Mouse (Mus musculus) adipocyte (in vitro differentiated cells): ENCODE measurements around the gene Fam19a3.

Experiments
- DNase-seq: peaks from one replicate; pipeline ENCODE4 v3.0.0-alpha.2; 2016; ENCODE audit warnings: low spot score

Gene Fam19a3

GRCm38 (mm10) chr3:104792360-104793270, 11.0 kb upstream of the Fam19a3 start:
- no peak for DNase-seq

- no peak for DNase-seq
Measured at GRCm38 (mm10) chr3:104791671-104792070, 10.0 kb upstream of the Fam19a3 start.

DNA sequence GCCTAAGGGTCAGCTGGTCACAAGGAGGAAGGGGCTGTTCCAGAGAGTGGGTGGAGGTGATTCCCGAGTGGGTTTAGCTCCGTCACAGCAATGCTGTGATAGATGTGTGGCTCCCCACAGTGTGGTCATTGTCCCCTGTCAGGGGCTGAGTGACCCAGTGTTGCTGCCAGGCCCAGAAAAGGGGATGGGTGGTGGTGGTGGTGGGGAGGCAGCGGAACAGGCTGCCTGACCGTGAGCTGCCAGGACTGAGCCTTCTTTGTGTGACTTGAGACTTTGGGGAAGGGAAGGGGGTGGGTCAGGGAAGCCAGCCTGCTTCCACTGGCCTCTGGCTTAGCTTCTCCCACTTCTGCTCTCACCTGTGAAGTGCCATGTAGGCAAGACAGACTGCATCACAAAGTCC, 9.4 kb upstream of the Fam19a3 start:
- no peak for DNase-seq

- DNase-seq = peak; percentile 75
Measured at GRCm38 (mm10) chr3:104790401-104790937, 8.8 kb upstream of the Fam19a3 start.

GRCm38 (mm10) chr3:104789822-104790221, 8.2 kb upstream of the Fam19a3 start:
- DNase-seq = peak; percentile 88

DNA sequence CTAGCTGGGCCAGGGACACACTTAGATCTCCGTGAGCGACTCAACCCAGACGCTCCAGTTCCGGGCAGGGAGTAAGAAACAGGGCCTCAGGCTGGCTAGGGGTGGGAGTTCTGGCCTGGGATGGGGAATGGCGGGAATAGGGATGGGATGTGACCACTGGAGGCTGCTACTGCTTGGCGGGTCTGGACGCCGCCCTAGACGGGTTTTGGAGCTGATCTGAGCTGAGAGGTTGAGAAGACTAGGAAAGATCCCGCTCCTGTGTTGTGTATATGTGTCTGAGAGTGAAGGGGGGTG, 7.6 kb upstream of the Fam19a3 start:
- DNase-seq = no peak

- peak; percentile 88 for DNase-seq
Measured at GRCm38 (mm10) chr3:104788561-104789311, 7.1 kb upstream of the Fam19a3 start.

GRCm38 (mm10) chr3:104788075-104788474, 6.4 kb upstream of the Fam19a3 start, which contains the start of gene Rhoc:
Gene Rhoc, plus strand, starts transcription at chr3:104788375.
- no peak for DNase-seq

DNA sequence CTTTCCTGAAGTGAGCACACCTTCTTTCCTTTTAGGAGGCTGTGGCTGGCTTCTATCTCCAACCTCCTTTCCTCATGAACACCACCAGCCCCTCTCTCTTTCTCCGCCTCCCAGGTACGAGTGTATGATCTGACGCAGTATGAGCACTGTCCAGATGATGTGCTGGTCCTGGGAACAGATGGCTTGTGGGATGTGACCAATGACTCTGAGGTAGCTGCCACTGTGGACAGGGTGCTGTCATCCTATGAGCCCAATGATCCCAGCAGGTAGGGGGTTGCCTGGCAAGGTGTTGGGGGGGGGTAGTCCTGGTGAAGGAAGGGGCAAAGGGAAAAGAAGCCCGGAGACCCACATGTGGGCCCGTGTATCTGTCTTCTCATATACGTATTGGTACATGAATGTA, 3.6 kb upstream of the Fam19a3 start:
- DNase-seq = no peak

DNA sequence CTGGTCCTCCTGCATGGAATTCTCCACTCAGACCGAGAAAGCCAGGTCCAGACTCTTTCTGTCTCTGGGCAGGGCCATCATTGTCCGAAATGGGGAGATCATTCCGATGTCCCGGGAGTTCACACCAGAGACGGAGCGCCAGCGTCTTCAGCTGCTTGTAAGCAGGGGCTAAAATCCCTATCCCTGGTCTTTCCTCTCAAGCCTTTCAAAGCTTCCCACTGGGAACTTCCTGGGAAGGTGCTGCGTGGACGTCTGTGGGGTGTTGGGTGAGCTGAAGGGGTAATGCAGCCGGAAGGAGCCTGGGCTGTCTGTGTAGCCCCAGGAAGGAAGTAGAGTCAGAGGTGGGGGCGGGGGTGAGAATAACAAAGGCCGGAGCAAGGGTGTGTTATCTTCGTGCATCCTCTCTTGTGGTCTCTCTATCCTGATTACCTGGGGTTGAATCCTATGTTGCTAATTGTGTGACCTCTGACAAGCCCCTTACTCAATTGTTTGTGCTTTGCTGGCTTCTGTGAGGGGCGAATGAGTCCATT, 2.4 kb upstream of the Fam19a3 start:
- DNase-seq = no peak

DNA sequence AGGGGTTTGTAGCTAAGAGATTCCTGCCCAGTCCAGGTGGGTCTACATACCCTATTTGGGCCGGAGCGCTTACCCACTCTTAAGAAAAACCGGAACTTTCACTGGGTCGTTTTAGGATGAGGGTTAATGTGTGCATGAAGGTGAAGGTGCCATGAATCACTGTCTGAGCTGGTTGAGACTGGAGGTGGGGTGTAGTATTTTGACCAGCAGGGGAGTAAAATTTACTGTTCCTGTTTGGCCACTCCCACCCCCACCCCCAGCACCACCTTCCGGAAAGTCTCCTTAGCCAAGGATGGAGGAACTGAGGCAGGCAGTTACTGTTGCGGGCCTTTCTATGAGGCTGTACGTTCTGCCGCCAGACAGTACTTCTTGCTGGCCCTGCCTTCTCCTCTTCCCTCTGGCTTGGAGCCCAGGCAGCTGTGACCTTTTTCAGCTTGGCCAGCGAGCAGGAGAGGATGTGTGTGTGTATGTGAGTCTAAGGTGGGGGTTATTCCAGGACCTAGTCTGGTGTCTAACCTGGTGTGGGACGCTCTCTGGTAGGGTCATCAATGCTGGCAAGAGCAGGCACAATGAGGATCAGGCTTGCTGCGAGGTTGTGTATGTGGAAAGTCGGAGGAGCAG, 531 bp upstream of the Fam19a3 start:
- peak; percentile 73 for DNase-seq

DNA sequence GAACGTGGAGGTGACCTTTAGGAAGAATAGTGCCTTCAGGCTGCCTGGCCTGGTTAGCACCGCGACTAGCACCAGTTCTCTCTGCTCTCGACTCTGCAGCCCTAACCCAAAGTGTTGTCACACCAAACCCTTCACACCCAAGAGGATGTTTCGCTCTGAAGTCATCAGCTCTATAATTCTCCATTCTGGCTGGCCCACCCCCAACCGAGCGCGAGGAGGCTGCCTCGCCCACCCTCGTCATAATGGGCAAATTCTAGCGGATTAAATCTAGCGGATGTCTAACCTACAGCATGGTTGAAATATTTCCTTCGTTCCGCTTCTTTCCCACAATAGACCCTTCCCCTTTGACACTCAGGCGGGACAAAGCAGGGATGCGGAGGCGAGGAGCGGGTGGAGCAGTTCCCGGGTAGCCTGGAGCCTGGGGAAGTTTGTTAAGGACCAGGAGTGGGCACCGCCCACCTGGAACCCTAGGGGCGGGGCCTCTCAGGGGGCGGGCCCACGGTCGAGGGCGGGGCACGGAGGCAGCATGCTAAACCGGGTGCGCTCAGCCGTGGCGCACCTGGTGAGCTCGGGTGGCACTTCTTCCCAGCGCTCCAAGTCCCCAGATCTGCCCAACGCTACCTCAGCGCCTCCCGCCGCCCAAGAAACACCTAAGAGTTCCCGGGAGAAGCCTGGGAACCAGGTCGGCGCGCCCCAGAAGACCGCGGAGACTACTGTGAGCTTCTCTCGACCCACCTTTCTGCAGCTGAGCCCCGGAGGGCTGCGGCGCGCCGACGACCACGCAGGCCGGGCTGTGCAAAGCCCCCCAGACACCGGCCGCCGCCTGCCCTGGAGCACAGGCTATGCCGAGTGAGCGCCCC, 849 bp downstream of the Fam19a3 start, which contains the start of gene Ppm1j:
Ppm1j (plus strand) TSS at position 496 of the 860 bp plus-strand sequence.
- DNase-seq = no peak

DNA sequence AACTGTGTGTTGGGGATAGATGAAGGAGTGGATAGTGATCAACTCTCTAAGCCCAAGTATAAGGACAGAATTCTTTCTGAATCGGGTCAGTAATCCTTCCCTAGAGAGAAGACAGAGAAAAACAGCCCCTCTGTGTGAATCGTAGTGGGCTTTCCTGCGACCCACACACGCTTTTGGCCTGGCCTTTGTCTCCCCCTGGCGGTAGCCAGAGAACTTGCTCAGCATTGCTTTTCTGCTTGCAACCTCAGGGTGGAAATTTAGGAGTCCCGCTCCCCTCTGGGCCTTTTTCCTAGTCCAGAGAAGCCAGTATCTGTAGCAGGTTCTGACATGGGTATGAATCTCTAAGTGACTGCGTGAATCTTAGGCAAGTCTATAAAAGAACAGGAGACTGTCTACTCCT, 1.7 kb downstream of the Fam19a3 start:
- DNase-seq = peak; percentile 40

DNA sequence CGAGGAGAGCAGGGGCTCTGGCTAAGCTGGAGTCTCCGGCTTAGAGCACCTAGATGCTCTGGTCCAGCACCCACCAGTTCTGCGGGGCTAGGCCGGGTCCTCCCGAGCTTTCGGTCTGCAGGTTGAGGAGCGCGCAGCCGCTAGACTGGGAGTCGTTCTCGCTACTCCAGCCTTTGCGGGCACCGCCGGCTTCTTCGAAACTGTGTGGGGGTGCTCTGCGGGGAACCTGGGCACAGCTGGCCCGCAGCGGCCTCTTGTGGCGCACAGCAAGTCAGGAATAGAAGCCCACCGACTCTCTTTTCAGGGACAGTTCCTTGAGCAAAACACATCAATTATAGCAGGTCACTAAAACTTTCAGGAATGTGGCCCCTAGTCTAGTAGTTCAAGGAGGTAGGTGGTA, 4.3 kb downstream of the Fam19a3 start:
- no peak for DNase-seq

DNA sequence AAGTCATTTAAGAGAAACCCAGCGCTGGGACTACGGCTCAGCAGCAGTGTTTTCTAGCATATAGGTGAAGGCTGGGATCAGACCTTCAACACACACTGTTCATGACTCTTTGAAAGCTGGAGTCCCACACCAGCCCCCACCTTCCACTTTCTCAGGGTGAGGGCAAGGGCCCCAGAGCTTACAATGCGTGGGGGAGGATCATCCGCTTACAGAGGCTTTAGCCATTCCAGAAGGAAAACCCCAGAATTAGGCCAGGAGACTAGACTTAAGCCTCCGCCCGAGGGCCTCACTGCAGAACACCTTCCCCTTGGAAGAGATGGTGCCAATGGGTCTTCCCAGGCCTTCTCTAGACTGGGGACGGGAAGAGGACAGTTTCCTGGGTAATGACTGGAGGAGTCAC, 8.3 kb downstream of the Fam19a3 start:
- DNase-seq = no peak

- no peak for DNase-seq
Measured at GRCm38 (mm10) chr3:104771460-104771859, 10.2 kb downstream of the Fam19a3 start.

DNA sequence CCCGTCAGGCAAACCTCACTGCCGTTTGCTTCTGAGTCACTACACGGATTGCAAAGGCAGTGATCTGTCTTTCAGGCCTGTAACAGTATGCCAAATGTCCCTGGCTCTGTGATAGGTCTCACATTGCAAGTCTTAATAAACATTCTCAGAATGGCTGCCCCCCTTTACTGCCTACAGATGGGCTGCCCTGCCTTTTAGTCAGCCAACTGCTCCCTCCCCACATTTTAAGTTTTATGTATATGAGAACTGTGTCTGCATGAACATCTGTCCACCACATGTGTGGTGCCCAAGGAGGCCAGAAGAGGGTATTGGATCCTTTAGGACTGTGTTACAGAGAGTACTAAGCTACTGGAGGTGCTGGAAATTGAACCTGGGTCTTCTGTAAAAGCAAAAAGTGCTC, 10.7 kb downstream of the Fam19a3 start:
- DNase-seq = no peak

DNA sequence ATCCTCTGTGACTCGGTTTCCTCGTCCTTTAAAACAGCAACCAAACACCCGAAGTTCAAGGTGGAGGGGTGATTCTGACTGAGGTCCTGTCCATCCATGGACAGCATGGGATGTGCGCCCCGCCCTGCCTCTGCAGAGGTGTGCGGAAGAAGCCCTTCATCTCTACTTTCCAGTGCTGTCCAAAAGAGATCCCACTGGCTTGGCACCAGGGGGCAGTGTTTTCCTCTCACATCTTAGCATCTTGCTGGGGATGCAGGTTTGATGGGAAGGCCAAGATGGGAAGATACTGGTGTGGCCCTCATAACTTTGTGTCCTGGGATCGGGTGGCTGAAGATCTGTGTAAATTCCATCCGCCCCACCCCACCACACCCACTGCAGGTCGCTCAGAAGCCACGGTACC, 11.6 kb downstream of the Fam19a3 start:
- peak; percentile 58 for DNase-seq

DNA sequence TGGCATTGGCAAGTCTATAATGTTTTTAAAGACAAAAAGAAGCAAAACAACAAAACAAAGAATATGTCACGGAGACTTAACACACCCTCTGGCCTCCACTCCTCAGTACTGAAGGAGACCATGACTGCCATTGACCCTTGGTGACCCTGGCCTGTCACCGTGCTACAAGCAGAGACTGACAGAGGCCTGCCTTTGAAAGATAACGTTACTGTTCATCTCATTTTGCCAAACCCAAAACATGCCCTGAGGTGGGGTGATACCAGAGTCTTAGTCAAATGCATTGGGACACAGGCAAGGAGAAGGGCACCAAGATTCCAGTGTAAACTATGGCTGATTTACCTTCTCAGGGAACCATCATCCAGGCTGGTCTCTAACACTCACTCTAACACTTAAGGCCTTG, 12.5 kb downstream of the Fam19a3 start:
- no peak for DNase-seq

GRCm38 (mm10) chr3:104767716-104768115, 13.9 kb downstream of the Fam19a3 start:
- DNase-seq = no peak

GRCm38 (mm10) chr3:104767141-104767540, 14.5 kb downstream of the Fam19a3 start:
- DNase-seq = no peak
